Mouse (Mus musculus): ENCODE measurements at regions not wholly inside any gene's neighbourhood (a gene's known extent, or its start where the extent isn't known, plus 50 kb on each side); places are given as distances from the start of the nearest gene placed in this dataset.

DNA sequence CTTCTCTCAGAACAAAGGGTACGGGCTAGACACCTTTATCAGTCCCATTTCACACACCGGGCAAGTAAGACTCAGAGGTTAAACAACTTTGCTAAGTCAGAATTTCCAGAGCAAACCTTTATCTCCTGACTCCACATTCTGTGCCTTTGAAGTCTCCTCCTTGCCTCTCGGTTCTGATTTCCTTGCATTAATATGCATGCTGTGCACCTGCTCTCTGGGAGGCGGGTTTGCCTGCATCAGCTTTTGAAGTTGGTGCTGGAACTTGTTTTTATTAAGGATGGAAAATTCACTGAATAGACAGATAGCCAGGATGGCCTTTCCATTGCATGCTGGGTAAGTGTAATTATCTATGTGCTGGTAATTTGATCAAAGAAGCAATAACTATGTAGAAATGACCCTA, 84.2 kb upstream of the Gm16223 start:
- TF ChIP-seq CTCF (conservative IDR thresholded peaks at IDR 0.05; ENCODE audit: insufficient read depth, insufficient read length, low read depth, low read length) (no peak), POLR2A (IDR thresholded peaks at IDR 0.05; ENCODE audit: low read depth, low read length) (no peak)
